Mouse (Mus musculus) mature B cell (primary cell): Measurements from ENCODE around the gene Elovl2.
"Not testable (repeated sequence)": the region's sequence is repeated elsewhere in the genome, so short reads cannot be mapped to it uniquely, and the experiment has no call there.

Experiments
- in situ Hi-C: fragments of 300-500 bp; cut with MboI; formaldehyde crosslinking; loops from 2 replicates; pipeline ENCODE4 v1.14.3; 2019

The Elovl2 gene

GRCm38 (mm10) chr13:41220304-41220834, at the start of gene Elovl2:
Gene Elovl2, minus strand, starts transcription at chr13:41220405.
- in situ Hi-C loops, result no loop called here

GRCm38 (mm10) chr13:41267827-41268408, 47.7 kb upstream of the Elovl2 start:
- in situ Hi-C loops, result no loop called here

GRCm38 (mm10) chr13:41263304-41264006, 43.2 kb upstream of the Elovl2 start:
- in situ Hi-C loops, result no loop called here

- in situ Hi-C loops, result not testable (repeated sequence)
These were observed 41.4 kb upstream of the Elovl2 start for GRCm38 (mm10) chr13:41261617-41262016.

- in situ Hi-C loops, result no loop called here
These were observed 37.6 kb upstream of the Elovl2 start for GRCm38 (mm10) chr13:41257851-41258250.

- in situ Hi-C loops, result no loop called here
These were observed 36.8 kb upstream of the Elovl2 start for GRCm38 (mm10) chr13:41256962-41257361.

GRCm38 (mm10) chr13:41256126-41256525, 35.9 kb upstream of the Elovl2 start:
- in situ Hi-C loops, result no loop called here

- in situ Hi-C loops, result no loop called here
These were observed 32.5 kb upstream of the Elovl2 start for GRCm38 (mm10) chr13:41252736-41253135.

GRCm38 (mm10) chr13:41252141-41252540, 31.9 kb upstream of the Elovl2 start:
- in situ Hi-C loops, result no loop called here

- in situ Hi-C loops, result no loop called here
These were observed 31.5 kb upstream of the Elovl2 start for GRCm38 (mm10) chr13:41251667-41252066.

- in situ Hi-C loops, result not testable (repeated sequence)
These were observed 31.0 kb upstream of the Elovl2 start for GRCm38 (mm10) chr13:41251232-41251631.

GRCm38 (mm10) chr13:41250318-41250981, 30.2 kb upstream of the Elovl2 start:
- in situ Hi-C loops, result no loop called here

- in situ Hi-C loops, result no loop called here
These were observed 29.5 kb upstream of the Elovl2 start, which contains the start of gene Smim13 for GRCm38 (mm10) chr13:41249538-41250317. Gene Smim13, plus strand, starts transcription at chr13:41249844.

GRCm38 (mm10) chr13:41248751-41249520, 28.7 kb upstream of the Elovl2 start:
- in situ Hi-C loops, result no loop called here

- in situ Hi-C loops, result no loop called here
These were observed 24.2 kb upstream of the Elovl2 start for GRCm38 (mm10) chr13:41244306-41244830.

- in situ Hi-C loops, result no loop called here
These were observed 21.4 kb upstream of the Elovl2 start for GRCm38 (mm10) chr13:41241557-41241956.

- in situ Hi-C loops, result no loop called here
These were observed 18.6 kb upstream of the Elovl2 start for GRCm38 (mm10) chr13:41238805-41239130.

GRCm38 (mm10) chr13:41238035-41238804, 18.0 kb upstream of the Elovl2 start:
- in situ Hi-C loops, result no loop called here

GRCm38 (mm10) chr13:41235845-41236741, 15.9 kb upstream of the Elovl2 start:
- in situ Hi-C loops, result no loop called here
